ENCODE assay signal across 8 mouse cellular contexts in the genomic region with DNA sequence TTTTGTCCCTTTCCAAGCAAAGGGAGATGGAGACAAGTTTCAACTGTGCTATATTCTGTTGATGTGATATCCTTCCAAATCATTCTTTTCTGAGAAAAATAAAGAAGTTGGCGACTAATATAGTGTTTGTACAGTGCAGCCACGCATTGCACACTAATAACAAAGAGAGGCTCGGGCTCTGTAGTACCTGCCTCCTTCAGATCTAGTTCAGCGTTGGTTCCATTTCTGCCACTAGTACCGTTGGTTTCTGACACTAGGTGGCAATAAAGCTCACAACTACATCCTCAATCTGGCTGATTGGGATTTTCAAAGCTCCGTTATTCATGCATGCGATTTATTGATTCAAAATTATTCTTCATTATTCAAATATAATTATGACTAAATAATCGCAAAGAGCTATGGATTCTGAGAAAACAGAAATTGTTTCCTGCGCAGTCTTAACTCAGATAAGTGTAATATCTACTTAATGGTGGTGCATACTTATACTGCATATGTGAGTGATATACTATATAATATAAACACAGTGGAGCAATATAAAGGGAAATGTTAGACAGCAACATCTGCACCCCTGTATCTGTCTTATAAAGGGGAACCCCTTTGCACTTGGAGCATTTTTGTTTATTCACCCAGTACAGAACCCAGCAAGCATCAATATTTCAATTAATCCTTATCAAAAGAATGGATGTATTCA. TPM values are rescaled to one million over a fixed set of nuclear protein-coding genes. Genes with fewer than 3 reads are reported as not detected.
A peak's percentile ranks its signal among the peaks of the same experiment; 100 is the strongest.
DNase-seq lines count a peak whose midpoint lies in the region; ATAC-seq and TF ChIP-seq lines count a peak whose summit lies in the region.

No protein-coding gene starts in this region.

- no peaks in the 10 kb centered on the region for H3K9me3 ChIP-seq in heart, embryonic 12.5 days (replicated peaks)
- no peaks in the 10 kb centered on the region for H3K9me3 ChIP-seq in embryonic facial prominence, embryonic 14.5 days (ENCODE audit: control insufficient read depth, low read length)
- no peaks in the 10 kb centered on the region for H3K9me3 ChIP-seq in intestine, postnatal 0 days (ENCODE audit: control insufficient read depth)

- TF ChIP-seq CTCF in intestine, postnatal 0 days (IDR thresholded peaks at IDR 0.05; ENCODE audit: low read depth): peak; percentile 79
- peak; percentile 26; the same call in 1 of the 2 replicates for TF ChIP-seq CTCF in lung, adult 2 months (IDR thresholded peaks at IDR 0.05; ENCODE audit: insufficient read depth, low read length)

- no peak overlapping the region for H3K9ac ChIP-seq in heart, embryonic 12.5 days
- no peak overlapping the region for H3K9ac ChIP-seq in embryonic facial prominence, embryonic 14.5 days (ENCODE audit: low read depth, low read length)
- no peak overlapping the region for H3K9ac ChIP-seq in intestine, postnatal 0 days (ENCODE audit: low read depth, low read length)

- no peak overlapping the region for H3K4me3 ChIP-seq in heart, embryonic 12.5 days
- H3K4me3 ChIP-seq in embryonic facial prominence, embryonic 14.5 days (ENCODE audit: low read depth, low read length): no peak overlapping the region
- H3K4me3 ChIP-seq in intestine, postnatal 0 days (ENCODE audit: low read depth, low read length): no peak overlapping the region
- H3K4me3 ChIP-seq in lung, adult 2 months (replicated peaks; ENCODE audit: extremely low read depth, low read depth, low read length): no peak overlapping the region

- DNase-seq in heart, adult 8-10 months (ENCODE audit: low spot score): peak; percentile 14
- peak; percentile 78 for DNase-seq in adipocyte (ENCODE audit: low spot score)
- peak; percentile 59 for DNase-seq in embryonic facial prominence, embryonic 14.5 days (ENCODE audit: low spot score)
- DNase-seq in lung, adult 2 months: no peak
- peak; percentile 57 for DNase-seq in retina, postnatal 1 day
- DNase-seq in thymus, adult 18-20 months: no peak

- H3K27ac ChIP-seq in heart, embryonic 12.5 days (ENCODE audit: poor library complexity, severe bottlenecking): no peak overlapping the region
- no peak overlapping the region for H3K27ac ChIP-seq in embryonic facial prominence, embryonic 14.5 days (replicated peaks; ENCODE audit: low read depth, low read length)
- no peak overlapping the region for H3K27ac ChIP-seq in intestine, postnatal 0 days (ENCODE audit: low read depth, low read length)

- TF ChIP-seq POLR2A in lung, adult 2 months (IDR thresholded peaks at IDR 0.05; ENCODE audit: borderline replicate concordance, extremely low read depth, low read depth, low read length): no peak

- no peak overlapping the region for H3K4me2 ChIP-seq in heart, embryonic 12.5 days
- H3K4me2 ChIP-seq in embryonic facial prominence, embryonic 14.5 days (ENCODE audit: low read depth, low read length): no peak overlapping the region
- no peak overlapping the region for H3K4me2 ChIP-seq in intestine, postnatal 0 days (replicated peaks; ENCODE audit: low read depth)

- no peak for ATAC-seq in heart, embryonic 12.5 days (ENCODE audit: insufficient number of reproducible peaks, low FRiP score)
- ATAC-seq in embryonic facial prominence, embryonic 14.5 days (ENCODE audit: low read depth): no peak
- no peak for ATAC-seq in intestine, postnatal 0 days

- no peaks in the 10 kb centered on the region for H3K27me3 ChIP-seq in heart, embryonic 12.5 days (replicated peaks)
- H3K27me3 ChIP-seq in embryonic facial prominence, embryonic 14.5 days (replicated peaks; ENCODE audit: control insufficient read depth, insufficient read depth, low read length): no peaks in the 10 kb centered on the region
- no peaks in the 10 kb centered on the region for H3K27me3 ChIP-seq in intestine, postnatal 0 days (replicated peaks; ENCODE audit: control insufficient read depth, insufficient read depth, low read length)

- WGBS in heart, embryonic 12.5 days: 27% methylated on average over 9 of the region's 9 CpGs
- 27% methylated on average over 9 of the region's 9 CpGs for WGBS in embryonic facial prominence, embryonic 14.5 days
- 19% methylated on average over 9 of the region's 9 CpGs for WGBS in intestine, postnatal 0 days
- WGBS in lung, adult 2 months: 18% methylated on average over 9 of the region's 9 CpGs

- no peaks in the 10 kb centered on the region for H3K4me1 ChIP-seq in heart, embryonic 12.5 days (replicated peaks)
- H3K4me1 ChIP-seq in embryonic facial prominence, embryonic 14.5 days (ENCODE audit: control insufficient read depth, insufficient read depth, low read length): no peaks in the 10 kb centered on the region
- no peaks in the 10 kb centered on the region for H3K4me1 ChIP-seq in intestine, postnatal 0 days (replicated peaks; ENCODE audit: control insufficient read depth, insufficient read depth, low read length)
- H3K4me1 ChIP-seq in lung, adult 2 months (ENCODE audit: control insufficient read depth, insufficient read depth, low read length): no peaks in the 10 kb centered on the region

- H3K36me3 ChIP-seq in heart, embryonic 12.5 days: no peaks in the 10 kb centered on the region
- H3K36me3 ChIP-seq in embryonic facial prominence, embryonic 14.5 days (ENCODE audit: control insufficient read depth, insufficient read depth, low read length): no peaks in the 10 kb centered on the region
- no peaks in the 10 kb centered on the region for H3K36me3 ChIP-seq in intestine, postnatal 0 days (ENCODE audit: control insufficient read depth, insufficient read depth)

RNA-seq across cellular contexts. Expression of gene Tmx4, which starts 37.5 kb away (rescaled TPM):
- 10 to 100 TPM; 52.5 to 65.2 (median 56.1) TPM for total RNA-seq in heart, adult 8-10 months (2022)
- polyA plus RNA-seq in heart, embryonic 12.5 days (2016; fragmentation: Nextera tagmentation; extraction: Ambion mirVana): 55.3 and 56.1 TPM in 2 replicates
- 22.0 and 22.4 TPM in 2 replicates for polyA plus RNA-seq in embryonic facial prominence, embryonic 14.5 days (2014; fragmentation: Nextera tagmentation; extraction: Ambion mirVana)
- polyA plus RNA-seq in intestine, postnatal 0 days (2015; fragmentation: Nextera tagmentation; extraction: Ambion mirVana): 6.3 and 6.6 TPM in 2 replicates
- 6.9 TPM in 2 replicates for polyA plus RNA-seq in lung, adult 2 months (2012; rRNA removed)

Comparison
In these comparisons a context has a peak if more than half of its experiments do, and no peak if none do; other contexts are left out.
1. DNase-seq: peak in heart, adult 8-10 months (single experiment), adipocyte (single experiment), embryonic facial prominence, embryonic 14.5 days (single experiment) and retina, postnatal 1 day (single experiment); none in lung, adult 2 months (single experiment) and thymus, adult 18-20 months (0 of 2).